Mouse (Mus musculus): Measurements from ENCODE around the gene Capns1. TPM values are rescaled to one million over a fixed set of nuclear protein-coding genes. Genes with fewer than 3 reads are reported as not detected.

Gene Capns1
- polyA plus RNA-seq, 1 experiment = 622 TPM

GRCm38 (mm10) chr7:30197592-30198129 is 950 bp downstream of the Capns1 start:
- Histone ChIP-seq H3K4me3 (no peak overlapping the region), H3K4me2 (ENCODE audit: low read depth) (no peak overlapping the region), H3K79me2 (ENCODE audit: control insufficient read depth, insufficient read depth) (peaks cover 16% of the 10 kb centered on the region), H3K36me3 (ENCODE audit: control insufficient read depth, insufficient read depth) (no peaks in the 10 kb centered on the region), H3K27me3 (ENCODE audit: control insufficient read depth, insufficient read depth, insufficient read length) (no peaks in the 10 kb centered on the region), H3ac (ENCODE audit: control insufficient read depth, insufficient read length) (no peak overlapping the region)
- TF ChIP-seq SRF (IDR thresholded peaks at IDR 0.05; ENCODE audit: control insufficient read depth, insufficient read length, low read depth) (no peak), POLR2AphosphoS2 (IDR thresholded peaks at IDR 0.05; ENCODE audit: insufficient read length, low read depth) (no peak), MYOG (IDR thresholded peaks at IDR 0.05; ENCODE audit: control insufficient read depth in 1 of 3, insufficient read depth in 1 of 3, insufficient read length in 2 of 3, low read depth in 2 of 3) (no peak), TCF12 (IDR thresholded peaks at IDR 0.05; ENCODE audit: insufficient read depth, poor library complexity, severe bottlenecking) (no peak), TCF3 (IDR thresholded peaks at IDR 0.05; ENCODE audit: insufficient read length, low read depth) (no peak), E2F4 (IDR thresholded peaks at IDR 0.05; ENCODE audit: insufficient read depth) (no peak), MAX (IDR thresholded peaks at IDR 0.05; ENCODE audit: low read depth) (no peak), REST (IDR thresholded peaks at IDR 0.05; ENCODE audit: insufficient read depth, insufficient read length) (no peak), USF1 (IDR thresholded peaks at IDR 0.05; ENCODE audit: low read depth) (no peak), CEBPB (IDR thresholded peaks at IDR 0.05; ENCODE audit: insufficient read depth, poor library complexity, severe bottlenecking) (no peak), POLR2A (IDR thresholded peaks at IDR 0.05; ENCODE audit: insufficient read length, low read depth) (no peak), MYOD1 (IDR thresholded peaks at IDR 0.05; ENCODE audit: control insufficient read depth in 1 of 3, insufficient read length in 2 of 3, low read depth in 2 of 3) (no peak)

GRCm38 (mm10) chr7:30196171-30196570 is 2.4 kb downstream of the Capns1 start:
- peak; percentile 19 for TF ChIP-seq POLR2A (IDR thresholded peaks at IDR 0.05; ENCODE audit: insufficient read length, low read depth)
- peak; percentile 42 for TF ChIP-seq POLR2AphosphoS2 (IDR thresholded peaks at IDR 0.05; ENCODE audit: insufficient read length, low read depth)
- no peak for TF ChIP-seq MYOD1 (IDR thresholded peaks at IDR 0.05; ENCODE audit: control insufficient read depth in 1 of 3, insufficient read length in 2 of 3, low read depth in 2 of 3)
- Histone ChIP-seq H3K79me2 (ENCODE audit: control insufficient read depth, insufficient read depth) (peaks cover 22% of the 10 kb centered on the region), H3ac (ENCODE audit: control insufficient read depth, insufficient read length) (no peak overlapping the region), H3K27me3 (ENCODE audit: control insufficient read depth, insufficient read depth, insufficient read length) (no peaks in the 10 kb centered on the region), H3K4me2 (ENCODE audit: low read depth) (peak overlapping the region; percentile 84), H3K4me3 (peak overlapping the region; percentile 83), H3K36me3 (ENCODE audit: control insufficient read depth, insufficient read depth) (peaks cover 7% of the 10 kb centered on the region)

- H3ac ChIP-seq (ENCODE audit: control insufficient read depth, insufficient read length) = peak overlapping the region; percentile 30
- peak overlapping the region; percentile 83 for H3K4me3 ChIP-seq
- no peaks in the 10 kb centered on the region for H3K27me3 ChIP-seq (ENCODE audit: control insufficient read depth, insufficient read depth, insufficient read length)
- H3K4me2 ChIP-seq (ENCODE audit: low read depth) = peak overlapping the region; percentile 84
- peaks cover 7% of the 10 kb centered on the region for H3K36me3 ChIP-seq (ENCODE audit: control insufficient read depth, insufficient read depth)
- H3K79me2 ChIP-seq (ENCODE audit: control insufficient read depth, insufficient read depth) = peaks cover 22% of the 10 kb centered on the region
- TF ChIP-seq MYOG (IDR thresholded peaks at IDR 0.05; ENCODE audit: control insufficient read depth in 1 of 3, insufficient read depth in 1 of 3, insufficient read length in 2 of 3, low read depth in 2 of 3) (no peak), USF1 (IDR thresholded peaks at IDR 0.05; ENCODE audit: low read depth) (no peak), SRF (IDR thresholded peaks at IDR 0.05; ENCODE audit: control insufficient read depth, insufficient read length, low read depth) (no peak), CEBPB (IDR thresholded peaks at IDR 0.05; ENCODE audit: insufficient read depth, poor library complexity, severe bottlenecking) (no peak), TCF3 (IDR thresholded peaks at IDR 0.05; ENCODE audit: insufficient read length, low read depth) (no peak), POLR2A (IDR thresholded peaks at IDR 0.05; ENCODE audit: insufficient read length, low read depth) (no peak), MAX (IDR thresholded peaks at IDR 0.05; ENCODE audit: low read depth) (no peak), MYOD1 (IDR thresholded peaks at IDR 0.05; ENCODE audit: control insufficient read depth in 1 of 3, insufficient read length in 2 of 3, low read depth in 2 of 3) (no peak), E2F4 (IDR thresholded peaks at IDR 0.05; ENCODE audit: insufficient read depth) (no peak), REST (IDR thresholded peaks at IDR 0.05; ENCODE audit: insufficient read depth, insufficient read length) (no peak), TCF12 (IDR thresholded peaks at IDR 0.05; ENCODE audit: insufficient read depth, poor library complexity, severe bottlenecking) (no peak), POLR2AphosphoS2 (IDR thresholded peaks at IDR 0.05; ENCODE audit: insufficient read length, low read depth) (no peak)
These were observed 3.1 kb downstream of the Capns1 start for GRCm38 (mm10) chr7:30195461-30195860.

GRCm38 (mm10) chr7:30194884-30195283 is 3.7 kb downstream of the Capns1 start:
- TF ChIP-seq CEBPB (IDR thresholded peaks at IDR 0.05; ENCODE audit: insufficient read depth, poor library complexity, severe bottlenecking) (no peak), MYOG (IDR thresholded peaks at IDR 0.05; ENCODE audit: control insufficient read depth in 1 of 3, insufficient read depth in 1 of 3, insufficient read length in 2 of 3, low read depth in 2 of 3) (peak in 2 of 3 experiments; percentile 17 to 62), USF1 (IDR thresholded peaks at IDR 0.05; ENCODE audit: low read depth) (no peak), TCF3 (IDR thresholded peaks at IDR 0.05; ENCODE audit: insufficient read length, low read depth) (no peak), TCF12 (IDR thresholded peaks at IDR 0.05; ENCODE audit: insufficient read depth, poor library complexity, severe bottlenecking) (no peak), POLR2A (IDR thresholded peaks at IDR 0.05; ENCODE audit: insufficient read length, low read depth) (peak; percentile 94), E2F4 (IDR thresholded peaks at IDR 0.05; ENCODE audit: insufficient read depth) (peak; percentile 26), SRF (IDR thresholded peaks at IDR 0.05; ENCODE audit: control insufficient read depth, insufficient read length, low read depth) (peak; percentile 56), MYOD1 (IDR thresholded peaks at IDR 0.05; ENCODE audit: control insufficient read depth in 1 of 3, insufficient read length in 2 of 3, low read depth in 2 of 3) (peak in 2 of 3 experiments; percentile 15 to 44), REST (IDR thresholded peaks at IDR 0.05; ENCODE audit: insufficient read depth, insufficient read length) (no peak), MAX (IDR thresholded peaks at IDR 0.05; ENCODE audit: low read depth) (no peak), POLR2AphosphoS2 (IDR thresholded peaks at IDR 0.05; ENCODE audit: insufficient read length, low read depth) (peak; percentile 88)
- Histone ChIP-seq H3K27me3 (ENCODE audit: control insufficient read depth, insufficient read depth, insufficient read length) (no peaks in the 10 kb centered on the region), H3ac (ENCODE audit: control insufficient read depth, insufficient read length) (peak overlapping the region; percentile 30), H3K79me2 (ENCODE audit: control insufficient read depth, insufficient read depth) (peaks cover 22% of the 10 kb centered on the region), H3K4me3 (peak overlapping the region; percentile 83), H3K36me3 (ENCODE audit: control insufficient read depth, insufficient read depth) (peaks cover 7% of the 10 kb centered on the region), H3K4me2 (ENCODE audit: low read depth) (peak overlapping the region; percentile 84)
